Mouse (Mus musculus) layer of hippocampus, adult 9-10 months (tissue): Measurements from ENCODE around the gene Zfp46.

ENCODE experiments used
- DNase-seq: peaks from one replicate; pipeline ENCODE4 v3.0.0; 2022; ENCODE audit warnings: low spot score

The Zfp46 gene

GRCm38 (mm10) chr4:136284455-136284854 lies at the start of gene Zfp46:
TSS of gene Zfp46 (plus strand) at chr4:136284683.
- peak; percentile 76 for DNase-seq

- DNase-seq = no peak
Observed at GRCm38 (mm10) chr4:136238669-136239068, 45.8 kb upstream of the Zfp46 start.

- no peak for DNase-seq
Observed at GRCm38 (mm10) chr4:136239111-136239510, 45.4 kb upstream of the Zfp46 start.

- peak; percentile 87 for DNase-seq
Observed at GRCm38 (mm10) chr4:136239622-136240021, 44.9 kb upstream of the Zfp46 start.

GRCm38 (mm10) chr4:136240123-136240522 lies 44.4 kb upstream of the Zfp46 start:
- DNase-seq = no peak

- DNase-seq = no peak
Observed at GRCm38 (mm10) chr4:136240955-136241354, 43.5 kb upstream of the Zfp46 start.

GRCm38 (mm10) chr4:136242065-136242703 lies 42.3 kb upstream of the Zfp46 start:
- DNase-seq = no peak

GRCm38 (mm10) chr4:136242728-136243127 lies 41.8 kb upstream of the Zfp46 start:
- no peak for DNase-seq

GRCm38 (mm10) chr4:136244208-136244607 lies 40.3 kb upstream of the Zfp46 start:
- DNase-seq = no peak

GRCm38 (mm10) chr4:136245681-136246080 lies 38.8 kb upstream of the Zfp46 start:
- DNase-seq = no peak

- no peak for DNase-seq
Observed at GRCm38 (mm10) chr4:136246568-136246969, 37.9 kb upstream of the Zfp46 start.

- DNase-seq = no peak
Observed at GRCm38 (mm10) chr4:136247386-136247728, 37.1 kb upstream of the Zfp46 start.

- DNase-seq = no peak
Observed at GRCm38 (mm10) chr4:136247729-136248463, 36.6 kb upstream of the Zfp46 start, which contains the start of gene Tcea3. TSS of gene Tcea3 (plus strand) at chr4:136247729.

GRCm38 (mm10) chr4:136248464-136249331 lies 35.8 kb upstream of the Zfp46 start:
- no peak for DNase-seq

GRCm38 (mm10) chr4:136249332-136249647 lies 35.2 kb upstream of the Zfp46 start:
- no peak for DNase-seq

GRCm38 (mm10) chr4:136249780-136250179 lies 34.7 kb upstream of the Zfp46 start:
- DNase-seq = no peak

- DNase-seq = no peak
Observed at GRCm38 (mm10) chr4:136255919-136256318, 28.6 kb upstream of the Zfp46 start.

- DNase-seq = no peak
Observed at GRCm38 (mm10) chr4:136256696-136257095, 27.8 kb upstream of the Zfp46 start.

GRCm38 (mm10) chr4:136259916-136260315 lies 24.6 kb upstream of the Zfp46 start:
- DNase-seq = no peak

- peak; percentile 41 for DNase-seq
Observed at GRCm38 (mm10) chr4:136260491-136261180, 23.8 kb upstream of the Zfp46 start.

GRCm38 (mm10) chr4:136261912-136262311 lies 22.6 kb upstream of the Zfp46 start:
- DNase-seq = no peak

- no peak for DNase-seq
Observed at GRCm38 (mm10) chr4:136263555-136263954, 20.9 kb upstream of the Zfp46 start.
